Mouse (Mus musculus) lung, adult 2 months (tissue): ENCODE results near the gene Tpcn1. TPM values are rescaled to one million over a fixed set of nuclear protein-coding genes. Genes with fewer than 3 reads are reported as not detected.

Source experiments
- DNase-seq: peaks from one replicate; pipeline ENCODE4 v3.0.0; 2022
- H3K4me1 ChIP-seq: fragments of 200-500 bp; 2 replicates; pipeline ENCODE4 v1.6.1; 2011; ENCODE audit warnings: low read length; ENCODE audit not compliant: control insufficient read depth, insufficient read depth
- H3K4me3 ChIP-seq: fragments of 200-500 bp; replicated peaks from 2 replicates; pipeline ENCODE3; 2011; ENCODE audit warnings: low read depth, mild to moderate bottlenecking, control low read depth, low read length; ENCODE audit errors: extremely low read depth
- CTCF ChIP-seq: fragments of 200-500 bp; IDR thresholded peaks from 2 replicates; pipeline ENCODE4 v1.5.1; 2011; ENCODE audit warnings: mild to moderate bottlenecking, low read length, control low read depth; ENCODE audit not compliant: insufficient read depth
- POLR2A ChIP-seq: fragments of 200-500 bp; IDR thresholded peaks from 2 replicates; pipeline ENCODE4 v1.6.1; 2011; ENCODE audit warnings: low read depth, mild to moderate bottlenecking, control low read depth, low read length, borderline replicate concordance; ENCODE audit errors: extremely low read depth
- WGBS: fragments of 180-500 bp; shearing (Covaris S2); methylation state at CpG from one replicate; pipeline ENCODE4 v1.1.7; 2018; 5-methylcytosine and 5-hydroxymethylcytosine counted together
- polyA plus RNA-seq: library from polyadenylated mRNA; depleted of rRNA; stranded (reverse); fragments of >200 nt; gene quantifications from 2 replicates; pipeline ENCODE4 v1.2.3, GENCODE M21; 2012

The Tpcn1 gene
- polyA plus RNA-seq, 1 experiment = 89.2 TPM

GRCm38 (mm10) chr5:120583511-120583910 is 5.0 kb downstream of the Tpcn1 start:
- TF ChIP-seq POLR2A (no peak), CTCF (no peak)
- 58% methylated on average over 4 of the region's 4 CpGs for WGBS
- Histone ChIP-seq H3K4me1 (peaks cover 20% of the 10 kb centered on the region), H3K4me3 (no peak overlapping the region)
- DNase-seq = no peak

- Histone ChIP-seq H3K4me3 (no peak overlapping the region), H3K4me1 (peaks cover 19% of the 10 kb centered on the region)
- TF ChIP-seq POLR2A (no peak), CTCF (no peak)
- 61% methylated on average over 9 of the region's 9 CpGs for WGBS
- DNase-seq = no peak
Observed at GRCm38 (mm10) chr5:120582002-120582401, 6.5 kb downstream of the Tpcn1 start.

GRCm38 (mm10) chr5:120579898-120580626 is 8.4 kb downstream of the Tpcn1 start:
- Histone ChIP-seq H3K4me3 (no peak overlapping the region), H3K4me1 (peaks cover 13% of the 10 kb centered on the region)
- TF ChIP-seq POLR2A (no peak), CTCF (no peak)
- no peak for DNase-seq
- 91% methylated on average over 26 of the region's 26 CpGs for WGBS

- 44% methylated on average over 26 of the region's 26 CpGs for WGBS
- peaks cover 15% of the 10 kb centered on the region for H3K4me1 ChIP-seq
- no peak overlapping the region for H3K4me3 ChIP-seq
- TF ChIP-seq POLR2A (no peak), CTCF (no peak)
- DNase-seq = no peak
Observed at GRCm38 (mm10) chr5:120579211-120579897, 9.1 kb downstream of the Tpcn1 start.

GRCm38 (mm10) chr5:120578504-120579081 is 9.9 kb downstream of the Tpcn1 start:
- TF ChIP-seq POLR2A (no peak), CTCF (no peak)
- no peak for DNase-seq
- H3K4me1 ChIP-seq = peaks cover 15% of the 10 kb centered on the region
- 22% methylated on average over 12 of the region's 12 CpGs for WGBS
- no peak overlapping the region for H3K4me3 ChIP-seq

- 54% methylated on average over 10 of the region's 10 CpGs for WGBS
- Histone ChIP-seq H3K4me3 (no peak overlapping the region), H3K4me1 (peaks cover 15% of the 10 kb centered on the region)
- no peak for DNase-seq
- TF ChIP-seq CTCF (no peak), POLR2A (no peak)
Observed at GRCm38 (mm10) chr5:120577935-120578441, 10.5 kb downstream of the Tpcn1 start.

- TF ChIP-seq CTCF (no peak), POLR2A (no peak)
- WGBS = 54% methylated on average over 11 of the region's 11 CpGs
- no peak for DNase-seq
- Histone ChIP-seq H3K4me3 (no peak overlapping the region), H3K4me1 (peaks cover 11% of the 10 kb centered on the region)
Observed at GRCm38 (mm10) chr5:120576781-120577301, 11.6 kb downstream of the Tpcn1 start.

GRCm38 (mm10) chr5:120574469-120575063 is 13.9 kb downstream of the Tpcn1 start:
- TF ChIP-seq POLR2A = no peak
- TF ChIP-seq CTCF = no peak
- 60% methylated on average over 10 of the region's 10 CpGs for WGBS
- Histone ChIP-seq H3K4me1 (peaks cover 14% of the 10 kb centered on the region), H3K4me3 (no peak overlapping the region)
- no peak for DNase-seq
